Mouse (Mus musculus) MEL (cell line): ENCODE data around the gene Mettl21c. TPM values are rescaled to one million over a fixed set of nuclear protein-coding genes. Genes with fewer than 3 reads are reported as not detected.
"Not testable (repeated sequence)": the region's sequence is repeated elsewhere in the genome, so short reads cannot be mapped to it uniquely, and the experiment has no call there.

ENCODE experiments used
- DNase-seq: peaks from one replicate; pipeline ENCODE4 v3.0.0; 2011; ENCODE audit warnings: low read depth, low spot score
- H3K27ac ChIP-seq: 2 replicates; pipeline ENCODE4 v1.5.1; 2012; ENCODE audit warnings: low read depth, mild to moderate bottlenecking, control low read depth, low read length, moderate library complexity; ENCODE audit not compliant: control insufficient read depth
- H3K27me3 ChIP-seq, 2 experiments: fragments of 150-350 bp in 1 of 2; sonication (generic) in 1 of 2; 2 replicates each; pipeline ENCODE4 v1.6.1; 2012; ENCODE audit warnings: low read length in 2 of 2, mild to moderate bottlenecking in 2 of 2, improper control_type of control experiment in 1 of 2, moderate library complexity in 1 of 2; ENCODE audit not compliant: insufficient read depth in 2 of 2, control insufficient read depth in 1 of 2
- H3K36me3 ChIP-seq, 2 experiments: 2 replicates each; pipeline ENCODE4 v1.6.1; 2012 to 2014; ENCODE audit warnings: low read length in 2 of 2, improper control_type of control experiment in 1 of 2, inconsistent platforms in 1 of 2, mild to moderate bottlenecking in 1 of 2; ENCODE audit not compliant: insufficient read depth in 2 of 2, control insufficient read depth in 1 of 2
- H3K4me1 ChIP-seq, 2 experiments: fragments of 150-350 bp in 1 of 2; sonication (generic) in 1 of 2; 2 replicates each; pipeline ENCODE4 v1.6.1; 2012; ENCODE audit warnings: low read length in 2 of 2, improper control_type of control experiment in 1 of 2, mild to moderate bottlenecking in 1 of 2; ENCODE audit not compliant: insufficient read depth in 2 of 2, control insufficient read depth in 1 of 2
- H3K4me3 ChIP-seq, 2 experiments: fragments of 150-350 bp in 1 of 2; sonication (generic) in 1 of 2; 2 replicates each; pipeline ENCODE4 v1.5.1; 2012; ENCODE audit warnings: low read depth in 2 of 2, low read length in 2 of 2, mild to moderate bottlenecking in 2 of 2, moderate library complexity in 2 of 2, control low read depth in 1 of 2, improper control_type of control experiment in 1 of 2; ENCODE audit not compliant: control insufficient read depth in 1 of 2, insufficient read depth in 1 of 2
- H3K79me2 ChIP-seq: 2 replicates; pipeline ENCODE4 v1.6.1; 2012; ENCODE audit warnings: mild to moderate bottlenecking, low read length, moderate library complexity; ENCODE audit not compliant: control insufficient read depth, poor library complexity, insufficient read depth
- H3K9ac ChIP-seq: 2 replicates; pipeline ENCODE4 v1.6.1; 2012; ENCODE audit warnings: low read depth, mild to moderate bottlenecking, control low read depth, low read length, moderate library complexity; ENCODE audit not compliant: control insufficient read depth, poor library complexity, severe bottlenecking
- H3K9me3 ChIP-seq: fragments of 150-350 bp; sonication (generic); replicated peaks from 2 replicates; pipeline ENCODE4 v1.6.1; 2012; ENCODE audit warnings: mild to moderate bottlenecking, low read length, improper control_type of control experiment, moderate library complexity; ENCODE audit not compliant: insufficient read depth
- BHLHE40 ChIP-seq: IDR thresholded peaks from 2 replicates; pipeline ENCODE4 v1.6.1; 2012; ENCODE audit warnings: low read depth, mild to moderate bottlenecking, inconsistent platforms, low read length, improper control_type of control experiment, borderline replicate concordance
- CHD1 ChIP-seq: IDR thresholded peaks from 2 replicates; pipeline ENCODE4 v1.6.1; 2012; ENCODE audit warnings: low read depth, mild to moderate bottlenecking, inconsistent platforms, low read length, improper control_type of control experiment
- CHD2 ChIP-seq: IDR thresholded peaks from 2 replicates; pipeline ENCODE4 v1.6.1; 2011; ENCODE audit warnings: low read length, improper control_type of control experiment
- CTCF ChIP-seq, 3 experiments: IDR thresholded peaks in 2 of 3; conservative IDR thresholded peaks in 1 of 3; 2 replicates each; pipeline ENCODE4 v1.5.1; 2011 to 2012; ENCODE audit warnings: low read length in 3 of 3, low read depth in 2 of 3, mild to moderate bottlenecking in 2 of 3, improper control_type of control experiment in 1 of 3, inconsistent platforms in 1 of 3, mixed read lengths in 1 of 3, moderate library complexity in 1 of 3; ENCODE audit not compliant: control insufficient read depth in 1 of 3, insufficient read depth in 1 of 3, poor library complexity in 1 of 3, severe bottlenecking in 1 of 3
- E2F4 ChIP-seq: IDR thresholded peaks from 2 replicates; pipeline ENCODE4 v1.6.1; 2011; ENCODE audit warnings: low read depth, low read length, improper control_type of control experiment, borderline replicate concordance
- EP300 ChIP-seq, 2 experiments: IDR thresholded peaks; 2 replicates each; pipeline ENCODE4 v1.6.1; 2011; ENCODE audit warnings: improper control_type of control experiment in 2 of 2, low read length in 2 of 2, low read depth in 1 of 2, mild to moderate bottlenecking in 1 of 2
- GABPA ChIP-seq: IDR thresholded peaks from 2 replicates; pipeline ENCODE4 v1.6.1; 2012; ENCODE audit warnings: low read depth, mild to moderate bottlenecking, inconsistent platforms, low read length, improper control_type of control experiment, moderate library complexity
- GATA1 ChIP-seq: IDR thresholded peaks from 2 replicates; pipeline ENCODE4 v1.6.1; 2011; ENCODE audit warnings: low read depth, low read length, improper control_type of control experiment
- KAT2A ChIP-seq: conservative IDR thresholded peaks from 2 replicates; pipeline ENCODE4 v1.6.1; 2012; ENCODE audit warnings: low read depth, low read length, improper control_type of control experiment, inconsistent platforms
- MAFK ChIP-seq: IDR thresholded peaks from 2 replicates; pipeline ENCODE4 v1.6.1; 2011; ENCODE audit warnings: low read depth, mild to moderate bottlenecking, low read length, improper control_type of control experiment, borderline replicate concordance
- MAX ChIP-seq: IDR thresholded peaks from 2 replicates; pipeline ENCODE4 v1.6.1; 2011; ENCODE audit warnings: low read length, improper control_type of control experiment
- MAZ ChIP-seq: IDR thresholded peaks from 2 replicates; pipeline ENCODE4 v1.6.1; 2012; ENCODE audit warnings: low read depth, mild to moderate bottlenecking, inconsistent platforms, low read length, improper control_type of control experiment
- MEF2A ChIP-seq: IDR thresholded peaks from 2 replicates; pipeline ENCODE4 v1.6.1; 2014; ENCODE audit warnings: low read depth, mild to moderate bottlenecking, inconsistent platforms, low read length, improper control_type of control experiment; ENCODE audit not compliant: poor library complexity, insufficient replicate concordance, severe bottlenecking; ENCODE audit errors: extremely low read depth
- MXI1 ChIP-seq: IDR thresholded peaks from 2 replicates; pipeline ENCODE4 v1.6.1; 2011; ENCODE audit warnings: mild to moderate bottlenecking, low read depth, low read length, improper control_type of control experiment
- NELFE ChIP-seq: IDR thresholded peaks from 2 replicates; pipeline ENCODE4 v1.6.1; 2011; ENCODE audit warnings: low read depth, low read length, improper control_type of control experiment
- TBP ChIP-seq: IDR thresholded peaks from 2 replicates; pipeline ENCODE4 v1.8.0; 2011; ENCODE audit warnings: low read depth, low read length, improper control_type of control experiment
- TCF12 ChIP-seq: IDR thresholded peaks from 2 replicates; pipeline ENCODE4 v1.6.1; 2014; ENCODE audit warnings: low read depth, mild to moderate bottlenecking, inconsistent platforms, low read length, improper control_type of control experiment, moderate library complexity
- USF1 ChIP-seq: IDR thresholded peaks from 2 replicates; pipeline ENCODE4 v1.6.1; 2014; ENCODE audit warnings: low read depth, mild to moderate bottlenecking, inconsistent platforms, low read length, improper control_type of control experiment, moderate library complexity
- ZC3H11A ChIP-seq: IDR thresholded peaks from 2 replicates; pipeline ENCODE4 v1.6.1; 2012; ENCODE audit warnings: low read depth, mild to moderate bottlenecking, inconsistent platforms, low read length, improper control_type of control experiment
- ZMIZ1 ChIP-seq: IDR thresholded peaks from 2 replicates; pipeline ENCODE4 v1.6.1; 2012; ENCODE audit warnings: low read depth, mild to moderate bottlenecking, inconsistent platforms, low read length, improper control_type of control experiment, moderate library complexity
- polyA plus RNA-seq, 2 experiments: library from polyadenylated mRNA; stranded (reverse) in 1 of 2; unstranded in 1 of 2; fragments of >175 nt in 1 of 2; fragments of >200 nt in 1 of 2; gene quantifications; 2 replicates each; pipeline versions ENCODE4 v1.2.1 to v1.2.4; 2012; ENCODE audit warnings: low replicate concordance in 2 of 2, low read depth in 1 of 2; ENCODE audit not compliant: insufficient read length in 2 of 2, insufficient read depth in 1 of 2, missing spikeins in 1 of 2
- total RNA-seq: library from RNA; depleted of rRNA; stranded (reverse); fragments of 300-350 nt; gene quantifications from 2 replicates; pipeline ENCODE4 v1.2.3, GENCODE M21; 2012

The Mettl21c gene
- total and polyA plus RNA-seq, 3 experiments = 0.08 to 0.13 TPM; not detected in 1

DNA sequence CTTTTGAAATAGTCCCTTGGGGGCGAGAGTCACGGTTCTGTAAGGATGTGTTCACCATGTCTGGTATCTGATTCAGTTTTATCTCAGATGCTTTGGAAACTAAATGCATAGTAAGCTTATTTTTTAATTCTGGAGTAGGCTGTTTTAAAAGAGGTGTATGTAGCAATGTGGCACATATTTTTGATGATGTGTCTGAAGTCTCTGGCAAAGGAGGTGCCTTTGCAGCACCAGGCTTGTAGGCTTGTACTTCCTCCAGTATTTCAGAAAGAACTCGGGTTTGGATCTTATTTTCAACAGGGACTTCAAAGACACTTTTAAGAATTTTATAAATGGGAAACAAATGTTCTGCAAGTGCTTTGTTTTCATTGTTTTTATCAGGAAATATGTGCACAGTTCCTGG is 38.0 kb upstream of the Mettl21c start:
- Histone ChIP-seq H3K9me3 (no peaks in the 10 kb centered on the region), H3K79me2 (no peaks in the 10 kb centered on the region), H3K4me1 (peaks cover 0 to 2% of the 10 kb centered on the region in 2 experiments; a peak in 1 of 4 replicates), H3K4me3 (no peak overlapping the region), H3K36me3 (peaks cover 0 to 5% of the 10 kb centered on the region in 2 experiments; a peak in 2 of 4 replicates), H3K27me3 (no peaks in the 10 kb centered on the region; a peak in 1 of 4 replicates), H3K9ac (no peak overlapping the region), H3K27ac (no peak overlapping the region)
- DNase-seq = no peak
- TF ChIP-seq TCF12 (no peak), ZC3H11A (no peak), MXI1 (no peak), TBP (no peak)

DNA sequence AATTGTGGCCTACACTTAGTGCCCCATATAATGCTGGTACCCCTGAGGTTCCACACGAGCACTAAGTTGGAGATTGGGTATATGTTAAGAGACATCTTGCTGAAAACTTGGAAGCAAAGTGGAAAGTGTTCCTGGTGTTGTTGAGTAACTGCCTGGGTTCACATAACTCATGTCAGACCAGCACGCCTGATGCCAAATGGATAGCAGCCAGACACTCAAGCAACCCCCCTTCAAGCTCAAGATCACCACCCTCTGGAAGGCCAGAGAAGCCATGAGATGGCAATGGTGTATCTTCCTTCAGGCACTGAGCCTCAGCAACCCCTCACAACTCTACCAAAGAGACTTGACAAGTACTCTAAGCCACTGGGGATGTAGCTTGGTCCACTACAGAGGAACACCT is 26.7 kb upstream of the Mettl21c start:
- Histone ChIP-seq H3K4me3 (no peak overlapping the region), H3K79me2 (no peaks in the 10 kb centered on the region), H3K4me1 (peaks cover 0 to under 1% of the 10 kb centered on the region in 2 experiments; a peak in 1 of 4 replicates), H3K27me3 (no peaks in the 10 kb centered on the region), H3K27ac (no peak overlapping the region), H3K36me3 (peaks cover 0 to 1% of the 10 kb centered on the region in 2 experiments; a peak in 1 of 4 replicates), H3K9me3 (no peaks in the 10 kb centered on the region), H3K9ac (no peak overlapping the region)
- DNase-seq = no peak
- TF ChIP-seq E2F4 = no peak
- no peak for TF ChIP-seq TBP
- TF ChIP-seq ZC3H11A = no peak
- TF ChIP-seq KAT2A = no peak
- TF ChIP-seq MAX = no peak
- no peak for TF ChIP-seq BHLHE40
- no peak for TF ChIP-seq GATA1
- no peak for TF ChIP-seq EP300 (IDR thresholded peaks at IDR 0.05; ENCODE audit: low read depth in 1 of 2, low read length in 2 of 2)
- TF ChIP-seq TCF12 = no peak
- TF ChIP-seq ZMIZ1 = no peak
- no peak for TF ChIP-seq CHD2
- TF ChIP-seq GABPA = no peak
- TF ChIP-seq NELFE = no peak
- no peak for TF ChIP-seq CHD1
- no peak for TF ChIP-seq MAFK
- TF ChIP-seq CTCF (IDR thresholded peaks at IDR 0.05 in 2 of 3, conservative IDR thresholded peaks at IDR 0.05 in 1 of 3; ENCODE audit: control insufficient read depth in 1 of 3, insufficient read depth in 1 of 3, low read depth in 2 of 3, low read length in 3 of 3, poor library complexity in 1 of 3, severe bottlenecking in 1 of 3) = no peak
- TF ChIP-seq USF1 = no peak
- TF ChIP-seq MEF2A = no peak
- TF ChIP-seq MAZ = no peak

DNA sequence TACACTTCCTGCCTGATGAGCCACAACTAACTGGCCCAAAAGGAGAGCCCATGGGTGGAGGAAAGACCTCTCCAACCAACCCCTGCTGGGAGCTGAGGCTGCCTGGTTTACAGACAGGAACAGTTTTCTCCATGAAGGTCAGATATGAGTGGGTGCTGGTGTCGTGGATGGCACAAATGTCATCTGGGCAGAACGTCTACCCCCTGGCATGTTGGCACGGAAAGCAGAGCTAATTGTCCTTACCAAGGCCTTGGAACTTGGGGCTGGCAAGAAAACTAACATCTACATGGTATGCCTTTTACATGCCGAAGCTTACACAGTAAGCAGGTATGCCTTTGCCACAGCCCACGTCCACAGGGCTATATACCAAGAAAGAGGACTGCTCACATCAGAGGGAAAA is 25.9 kb upstream of the Mettl21c start:
- H3K27ac ChIP-seq, H3K4me3 ChIP-seq, H3K4me1 ChIP-seq, H3K27me3 ChIP-seq, H3K79me2 ChIP-seq, H3K9ac ChIP-seq, DNase-seq, H3K36me3 ChIP-seq, H3K9me3 ChIP-seq: not testable (repeated sequence)
